Mouse (Mus musculus) brain, adult 10 weeks (tissue): ENCODE data around the gene Mylk2. TPM values are rescaled to one million over a fixed set of nuclear protein-coding genes. Genes with fewer than 3 reads are reported as not detected.

ENCODE experiments used
- polyA plus RNA-seq: library from polyadenylated mRNA; stranded (reverse); fragments of 350-450 nt; fragmentation: Illumina TruSeq; extraction: RNeasy Lipid Tissue Mini Kit (QIAGEN cat#74804); gene quantifications from one replicate; pipeline ENCODE4 v1.2.3, GENCODE M21; 2015; ENCODE audit warnings: low read depth, low replicate concordance

Gene Mylk2
- polyA plus RNA-seq, result not detected

DNA sequence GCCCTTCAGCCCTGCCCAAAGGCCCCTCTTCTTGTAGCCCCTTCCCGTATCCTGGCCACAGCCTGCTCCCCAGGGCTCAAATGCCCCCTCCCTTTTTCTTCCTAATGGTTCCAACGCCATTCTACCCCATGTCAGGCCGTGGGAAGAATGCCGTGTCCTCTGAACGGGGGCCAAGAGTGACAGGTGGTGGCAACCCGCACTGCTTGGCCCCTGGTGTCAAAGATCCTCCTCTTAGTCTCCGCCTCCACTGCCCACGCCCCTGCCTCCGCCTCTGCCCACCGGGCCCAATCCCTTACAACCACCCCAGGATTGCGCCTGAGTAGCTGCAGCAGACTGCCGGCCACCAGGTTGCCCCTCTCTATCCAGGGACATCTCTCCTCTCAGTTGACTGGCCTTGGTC is at the start of gene Mylk2:
Gene Mylk2 (plus strand): TSS at position 322 of the 400 bp plus-strand sequence.

DNA sequence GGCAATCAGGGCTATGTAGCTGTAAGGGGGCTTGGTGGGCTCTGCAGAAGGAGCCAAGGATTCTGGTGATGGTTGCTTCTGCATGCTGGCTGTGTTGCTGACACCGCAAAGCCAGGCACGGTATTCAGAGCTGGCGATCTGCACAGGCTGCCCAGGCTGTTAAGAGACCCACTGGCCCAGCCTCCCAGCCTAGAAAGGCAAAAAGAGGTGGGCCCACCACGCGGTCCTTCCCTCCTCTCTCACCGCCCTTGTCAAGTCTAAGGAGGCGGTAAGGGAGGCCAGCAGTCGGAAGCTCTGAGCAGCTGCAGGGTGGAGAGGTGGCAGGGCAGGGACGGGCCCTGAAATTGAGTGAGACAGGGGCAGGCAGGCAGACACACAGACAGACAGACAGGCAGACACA is 21.9 kb downstream of the Mylk2 start, which contains the start of gene Foxs1:
Gene Foxs1 (minus strand): TSS at position 161 of the 400 bp plus-strand sequence.

DNA sequence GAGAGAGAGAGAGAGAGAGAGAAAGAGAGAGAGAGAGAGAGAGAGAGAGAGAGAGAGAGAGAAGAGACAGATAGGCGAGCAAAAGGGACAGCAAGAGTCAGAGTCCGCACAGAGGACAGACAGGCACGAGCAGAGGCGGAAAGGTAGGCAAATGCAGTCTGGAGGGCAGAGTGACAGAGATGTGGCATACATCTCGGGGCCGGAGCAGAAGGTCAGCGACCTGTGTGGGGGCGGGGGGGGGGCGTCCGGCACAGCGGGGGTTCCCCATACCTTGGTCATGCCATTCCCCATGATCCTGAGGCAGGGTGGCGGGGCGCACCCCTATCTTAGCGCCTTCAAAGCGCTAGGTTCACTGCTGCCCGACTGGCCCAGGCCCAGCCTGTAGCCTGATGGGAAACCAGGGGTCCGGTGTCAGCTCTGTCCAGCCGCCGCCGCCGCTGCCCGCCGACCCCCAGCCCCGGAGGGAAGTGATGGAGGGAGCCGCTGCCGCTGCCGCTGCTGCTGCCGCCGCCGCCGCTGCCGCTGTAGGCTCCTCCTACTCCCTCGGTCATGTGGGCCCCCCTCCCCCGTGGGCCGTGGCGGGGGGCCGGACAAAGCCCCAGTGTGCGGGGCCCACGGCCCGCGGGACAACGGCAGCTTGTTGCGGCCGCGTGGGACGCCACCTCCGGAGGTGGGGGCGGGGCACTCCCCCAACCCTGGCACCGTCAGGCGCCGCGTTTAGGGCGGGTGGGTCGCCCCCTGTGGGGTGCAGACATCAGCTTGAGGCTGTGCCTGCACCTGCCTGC is 40.1 kb downstream of the Mylk2 start, which contains the start of gene Dusp15:
Gene Dusp15 (minus strand): TSS at position 634 of the 785 bp plus-strand sequence.

DNA sequence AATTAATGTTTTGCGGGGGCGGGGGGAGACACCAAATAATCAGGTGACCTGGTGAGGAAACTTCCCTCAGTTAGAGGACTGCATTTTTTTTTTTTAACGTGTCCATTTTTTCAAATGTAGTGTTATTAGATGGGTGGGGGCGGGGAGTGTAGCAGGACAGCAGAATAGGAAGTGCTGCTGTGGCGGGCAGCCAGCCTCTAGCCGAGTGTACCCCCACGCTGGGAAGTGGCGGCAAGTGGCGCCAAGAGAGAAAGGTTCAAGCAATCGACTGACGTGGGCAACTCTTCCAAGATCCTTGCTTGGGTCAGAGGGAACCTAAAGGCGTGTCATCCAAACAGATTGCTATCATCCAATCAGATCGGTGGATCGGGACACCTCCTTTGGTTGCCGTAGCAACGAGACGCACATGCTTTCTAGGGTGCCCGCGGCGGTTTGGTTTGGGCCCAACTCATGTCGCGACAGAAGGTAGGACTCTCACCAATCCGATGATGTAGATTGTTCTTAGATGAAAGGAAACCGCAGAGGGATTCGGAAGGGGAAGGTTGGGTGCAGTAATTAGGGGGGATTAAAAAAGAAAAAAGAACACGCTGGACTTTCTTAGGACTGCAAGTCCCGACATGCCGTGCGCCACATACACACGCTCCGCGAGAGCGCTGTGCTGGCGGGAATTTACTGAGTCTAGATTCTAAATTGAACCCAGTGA is 51.1 kb downstream of the Mylk2 start, which contains the start of gene Ttll9:
Gene Ttll9 (plus strand): TSS at position 395 of the 703 bp plus-strand sequence.

Other genes with a start within 250 kb of the Mylk2 start
- 58.2 TPM for gene H13, start 241.9 kb upstream of the Mylk2 start, polyA plus RNA-seq
- 23.2 TPM for gene Mcts2, start 224.3 kb upstream of the Mylk2 start, polyA plus RNA-seq
- 27.4 TPM for gene Id1, start 175.1 kb upstream of the Mylk2 start, polyA plus RNA-seq
- 7.2 TPM for gene Cox4i2, start 157.2 kb upstream of the Mylk2 start, polyA plus RNA-seq
- gene Bcl2l1, start 79.6 kb upstream of the Mylk2 start, polyA plus RNA-seq, result 113 TPM
- 1.4 TPM for gene Tpx2, start 63.4 kb upstream of the Mylk2 start, polyA plus RNA-seq
- gene Foxs1, start 21.9 kb downstream of the Mylk2 start, polyA plus RNA-seq, result 1.3 TPM
- 19.3 TPM for gene Dusp15, start 40.3 kb downstream of the Mylk2 start, polyA plus RNA-seq
- gene Ttll9, start 51.1 kb downstream of the Mylk2 start, polyA plus RNA-seq, result 2.4 TPM
- gene Pdrg1, start 104.1 kb downstream of the Mylk2 start, polyA plus RNA-seq, result 93.5 TPM
- gene Xkr7, start 120.5 kb downstream of the Mylk2 start, polyA plus RNA-seq, result 1.4 TPM
- gene Ccm2l, start 154.6 kb downstream of the Mylk2 start, polyA plus RNA-seq, result 3.7 TPM
- 2.5 TPM for gene Hck, start 197.1 kb downstream of the Mylk2 start, polyA plus RNA-seq
- 69.2 TPM for gene Tm9sf4, start 250.0 kb downstream of the Mylk2 start, polyA plus RNA-seq